Mouse (Mus musculus) midbrain, postnatal 0 days (tissue): ENCODE measurements around the gene Sh3d21. TPM values are rescaled to one million over a fixed set of nuclear protein-coding genes. Genes with fewer than 3 reads are reported as not detected.
A peak's percentile ranks its signal among the peaks of the same experiment; 100 is the strongest.

Experiments
- ATAC-seq: fragments of 200-750 bp; cut with Nextera tagmentation; 2 replicates; pipeline ENCODE4 v1.8.0; 2017; ENCODE audit warnings: moderate number of reproducible peaks, mild to moderate bottlenecking, moderate TSS enrichment, moderate library complexity; ENCODE audit not compliant: low FRiP score
- DNase-seq: peaks from one replicate; pipeline ENCODE4 v3.0.0-alpha.2; 2015; ENCODE audit warnings: low spot score
- H3K27ac ChIP-seq: fragments of 300-500 bp; sonication (generic); 2 replicates; pipeline ENCODE4 v1.5.1; 2014; ENCODE audit warnings: low read depth, mild to moderate bottlenecking, low read length, mixed read lengths
- H3K27me3 ChIP-seq: fragments of 300-500 bp; sonication (generic); 2 replicates; pipeline ENCODE4 v1.6.1; 2014; ENCODE audit warnings: low read length, control low read depth, mixed read lengths; ENCODE audit not compliant: insufficient read depth
- H3K36me3 ChIP-seq: fragments of 300-500 bp; sonication (generic); 2 replicates; pipeline ENCODE4 v1.6.1; 2014; ENCODE audit warnings: low read length, control low read depth, mixed read lengths; ENCODE audit not compliant: insufficient read depth
- H3K4me1 ChIP-seq: fragments of 300-500 bp; sonication (generic); 2 replicates; pipeline ENCODE4 v1.6.1; 2014; ENCODE audit warnings: mild to moderate bottlenecking, control low read depth, antibody characterized with exemption, low read length, mixed read lengths; ENCODE audit not compliant: insufficient read depth
- H3K4me2 ChIP-seq: fragments of 300-500 bp; sonication (generic); 2 replicates; pipeline ENCODE4 v1.6.1; 2014; ENCODE audit warnings: low read depth, mild to moderate bottlenecking, low read length, mixed read lengths; ENCODE audit not compliant: poor library complexity, severe bottlenecking
- H3K4me3 ChIP-seq: fragments of 300-500 bp; sonication (generic); 2 replicates; pipeline ENCODE4 v1.5.1; 2014; ENCODE audit warnings: low read depth, mild to moderate bottlenecking, low read length, moderate library complexity
- H3K9ac ChIP-seq: fragments of 300-500 bp; sonication (generic); replicated peaks from 2 replicates; pipeline ENCODE4 v1.6.1; 2014; ENCODE audit warnings: mild to moderate bottlenecking, low read length, moderate library complexity, mixed read lengths; ENCODE audit not compliant: poor library complexity, severe bottlenecking
- H3K9me3 ChIP-seq: fragments of 300-500 bp; sonication (generic); 2 replicates; pipeline ENCODE4 v1.6.1; 2016; ENCODE audit warnings: low read length, control low read depth
- CTCF ChIP-seq: IDR thresholded peaks from 2 replicates; pipeline ENCODE4 v1.5.1; 2016; ENCODE audit warnings: antibody characterized with exemption, mild to moderate bottlenecking
- whole genome bisulfite sequencing: fragments of 180-500 bp; shearing (Covaris S2); extraction: QIAGEN DNeasy Blood & Tissue Kit; methylation state at CpG from one replicate; pipeline ENCODE4 v1.1.7; 2014; 5-methylcytosine and 5-hydroxymethylcytosine counted together
- polyA plus RNA-seq: library from polyadenylated mRNA; unstranded; fragments of >200 nt; fragmentation: Nextera tagmentation; extraction: Ambion mirVana; gene quantifications from 2 replicates; pipeline ENCODE4 v1.2.1, GENCODE M21; 2015
- total RNA-seq: library from RNA; depleted of rRNA; stranded (reverse); fragments of >200 nt; gene quantifications from 2 replicates; pipeline ENCODE4 v1.2.3, GENCODE M21; 2014

Gene Sh3d21
- total and polyA plus RNA-seq, 2 experiments from 2014 or later = 2.7 to 2.9 TPM

DNA sequence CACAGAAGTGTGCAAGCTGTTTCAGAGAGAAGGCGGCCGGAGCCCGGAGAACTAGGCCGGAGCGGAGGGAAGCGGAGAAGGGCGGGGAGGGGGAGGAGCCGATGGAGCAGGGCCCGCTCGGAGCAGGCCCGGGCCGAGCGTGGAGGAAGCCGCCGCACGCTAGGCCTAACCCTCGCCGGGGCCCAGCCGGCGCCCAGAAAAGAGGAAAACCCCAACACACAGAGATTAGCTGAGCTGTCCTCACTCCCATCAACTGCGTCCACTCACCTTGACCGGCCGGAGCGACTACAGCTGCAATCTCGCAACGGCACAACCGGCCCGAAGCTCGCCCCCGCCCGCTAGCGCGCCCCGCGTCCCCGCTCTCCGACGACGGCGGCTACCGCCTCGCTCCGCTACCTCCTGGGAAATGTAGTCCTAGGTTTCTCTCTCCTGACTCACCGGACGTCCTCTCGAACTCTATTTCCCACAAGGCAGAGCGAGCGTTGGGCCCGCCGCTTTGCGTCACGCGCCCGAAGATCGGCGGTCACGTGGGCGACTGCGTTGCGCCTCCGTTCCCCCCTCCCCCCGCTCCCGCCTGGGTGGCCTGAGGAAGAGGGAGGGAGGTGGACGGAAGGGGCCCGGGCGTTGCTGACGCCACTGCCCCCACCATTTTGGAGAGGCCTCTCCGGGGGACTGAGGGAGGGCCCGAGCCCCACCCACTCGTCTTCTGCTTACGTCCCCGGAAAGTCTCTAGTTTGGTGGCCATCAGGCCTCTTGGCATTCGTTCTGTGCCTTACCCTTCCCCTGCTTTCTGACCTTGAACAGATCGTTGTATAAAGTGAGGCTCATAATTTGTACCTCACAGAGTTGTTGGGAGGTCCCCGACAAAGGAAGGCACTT, 39.3 kb upstream of the Sh3d21 start, which contains the start of gene Thrap3:
Gene Thrap3 (minus strand): TSS at position 458 of the 879 bp plus-strand sequence.
- Histone ChIP-seq H3K4me2 (peak within 1 kb of the TSS; percentile 65), H3K36me3 (no peaks in the 10 kb centered on the region), H3K27ac (peak within 1 kb of the TSS; percentile 92), H3K27me3 (no peaks in the 10 kb centered on the region), H3K9ac (peak within 1 kb of the TSS; percentile 80), H3K4me1 (0 out of 2 replicates have a peak, but pooled peaks cover 3% of the 10 kb centered on the region), H3K9me3 (no peaks in the 10 kb centered on the region), H3K4me3 (peak within 1 kb of the TSS; percentile 88)
- no peak for TF ChIP-seq CTCF
- ATAC-seq (peak; percentile 99), DNase-seq (peak; percentile 99)
- WGBS = under 1% methylated on average over 70 of the region's 75 CpGs

DNA sequence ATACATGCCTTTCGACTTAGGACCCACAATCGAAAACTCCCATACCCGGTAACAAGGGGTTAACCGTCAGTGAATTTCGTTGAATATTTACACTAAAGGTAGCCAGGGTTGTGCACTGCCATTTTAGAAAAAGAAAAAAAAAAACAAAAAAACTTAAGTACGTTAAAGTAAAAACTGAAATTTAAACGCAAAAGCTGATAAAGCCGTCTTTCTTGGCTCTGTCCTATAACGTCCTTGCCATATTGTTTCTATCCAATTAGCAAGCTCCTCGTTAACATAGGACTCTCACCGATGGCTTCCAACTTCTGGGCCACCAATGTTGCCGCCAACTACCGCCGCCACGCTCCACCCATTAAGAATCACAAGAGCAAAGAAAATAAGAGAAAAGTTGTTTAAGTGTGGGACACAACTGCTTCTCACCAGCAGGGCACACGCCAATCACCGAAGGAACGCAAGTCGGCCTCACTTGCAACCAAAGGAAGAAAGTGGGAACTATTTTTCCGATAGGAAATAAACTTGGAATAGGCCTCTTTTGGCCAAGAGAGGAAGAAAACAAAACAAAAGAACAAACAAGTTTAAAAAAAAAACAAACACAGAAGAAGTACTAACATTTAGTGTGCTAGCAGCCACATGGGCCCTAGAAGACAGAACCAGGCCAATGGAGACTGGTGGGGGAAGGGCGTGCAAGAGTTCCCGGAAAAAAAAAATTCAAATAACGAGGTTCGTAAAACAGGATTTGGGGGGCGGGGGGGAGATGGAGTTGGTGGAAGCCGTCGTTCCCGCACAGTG, 38.4 kb upstream of the Sh3d21 start:
- WGBS = under 1% methylated on average over 28 of the region's 28 CpGs

DNA sequence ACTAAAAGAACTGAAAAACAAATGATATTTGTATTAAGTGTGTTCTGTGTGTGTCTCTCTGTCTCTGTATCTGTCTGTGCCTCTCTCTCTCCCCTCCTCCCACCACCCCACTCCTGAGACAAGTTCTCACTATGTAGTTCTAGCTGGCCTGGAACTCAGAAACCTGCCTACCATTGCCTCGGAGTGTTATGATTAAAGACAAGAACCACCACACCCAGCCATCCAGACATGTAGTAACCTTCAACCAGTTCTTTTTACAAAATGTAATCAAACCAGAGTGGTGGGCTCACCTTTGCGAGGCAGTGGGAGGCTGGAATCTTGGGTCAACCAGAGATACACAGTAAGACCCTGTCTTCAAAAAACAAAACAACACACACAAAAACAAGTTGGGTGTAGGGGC, 37.4 kb upstream of the Sh3d21 start:
- DNase-seq (no peak), ATAC-seq (no peak)
- Histone ChIP-seq H3K9ac (no peak overlapping the region), H3K27me3 (no peaks in the 10 kb centered on the region), H3K9me3 (no peaks in the 10 kb centered on the region), H3K27ac (no peak overlapping the region), H3K36me3 (no peaks in the 10 kb centered on the region), H3K4me2 (peak overlapping the region; percentile 65), H3K4me3 (peak overlapping the region; percentile 88; the same call in 1 of the 2 replicates), H3K4me1 (0 out of 2 replicates have a peak, but pooled peaks cover 3% of the 10 kb centered on the region)
- TF ChIP-seq CTCF = no peak
- WGBS = 65% methylated on average over 2 of the region's 2 CpGs

More for the DNA sequence above, 38.4 kb upstream of the Sh3d21 start:
- H3K4me1 ChIP-seq = 0 out of 2 replicates have a peak, but pooled peaks cover 3% of the 10 kb centered on the region
- ATAC-seq = no peak
- no peaks in the 10 kb centered on the region for H3K9me3 ChIP-seq
- no peaks in the 10 kb centered on the region for H3K27me3 ChIP-seq
- H3K4me2 ChIP-seq = peak overlapping the region; percentile 65
- peak; percentile 59 for TF ChIP-seq CTCF
- peak overlapping the region; percentile 88 for H3K4me3 ChIP-seq
- peak overlapping the region; percentile 80 for H3K9ac ChIP-seq
- H3K36me3 ChIP-seq = no peaks in the 10 kb centered on the region
- DNase-seq = peak; percentile 52
- peak overlapping the region; percentile 92 for H3K27ac ChIP-seq

DNA sequence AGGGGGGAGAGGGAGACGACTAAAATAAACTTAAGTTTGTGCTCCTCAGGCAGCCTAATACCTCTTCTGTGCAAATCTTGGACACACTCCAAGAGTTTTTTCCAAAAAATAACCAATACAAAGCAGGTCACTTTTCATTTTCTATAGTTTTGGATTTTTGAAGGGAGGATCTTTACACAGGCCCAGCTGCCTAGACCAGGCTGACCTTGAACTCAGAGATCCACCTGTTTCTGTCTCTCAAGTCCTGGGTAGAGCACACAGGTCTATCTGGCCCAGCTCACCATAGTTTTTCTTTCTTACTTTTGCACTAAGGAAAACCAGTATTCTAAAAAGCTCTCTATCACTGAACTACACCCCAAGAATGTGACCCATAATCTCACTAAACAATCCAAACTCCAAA, 36.7 kb upstream of the Sh3d21 start:
- TF ChIP-seq CTCF = no peak
- WGBS = 43% methylated on average over 1 of the region's 1 CpGs
- H3K4me1 ChIP-seq = 0 out of 2 replicates have a peak, but pooled peaks cover 3% of the 10 kb centered on the region
- no peak overlapping the region for H3K9ac ChIP-seq
- no peak overlapping the region for H3K27ac ChIP-seq
- H3K36me3 ChIP-seq = no peaks in the 10 kb centered on the region
- H3K4me3 ChIP-seq = no peak overlapping the region
- DNase-seq = no peak
- ATAC-seq = no peak
- no peaks in the 10 kb centered on the region for H3K9me3 ChIP-seq
- no peaks in the 10 kb centered on the region for H3K27me3 ChIP-seq
- H3K4me2 ChIP-seq = peak overlapping the region; percentile 65

DNA sequence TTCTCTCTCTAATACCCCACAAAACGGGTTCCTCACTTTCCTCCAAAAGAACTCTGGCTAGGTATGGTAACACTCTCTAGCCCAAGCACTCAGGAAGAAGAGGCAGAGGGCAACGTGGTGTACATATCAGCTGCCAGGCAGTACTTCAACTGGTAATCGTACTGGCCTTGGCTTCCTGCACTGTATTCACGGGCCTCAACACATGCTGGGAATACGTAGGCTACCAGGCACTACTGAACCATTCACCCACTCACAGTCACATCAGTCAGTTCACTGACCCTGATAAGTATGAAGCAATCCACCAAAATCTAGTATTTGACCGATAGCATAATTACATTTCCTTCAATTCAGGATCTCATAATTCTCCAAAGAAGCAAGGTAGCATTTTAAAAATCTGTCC, 36.3 kb upstream of the Sh3d21 start:
- DNase-seq = no peak
- no peak for TF ChIP-seq CTCF
- Histone ChIP-seq H3K4me2 (no peak overlapping the region), H3K27ac (no peak overlapping the region), H3K36me3 (no peaks in the 10 kb centered on the region), H3K4me1 (0 out of 2 replicates have a peak, but pooled peaks cover 3% of the 10 kb centered on the region), H3K27me3 (no peaks in the 10 kb centered on the region), H3K9ac (no peak overlapping the region), H3K4me3 (no peak overlapping the region), H3K9me3 (no peaks in the 10 kb centered on the region)
- no peak for ATAC-seq
- WGBS = 81% methylated on average over 6 of the region's 6 CpGs
